Mouse (Mus musculus): ENCODE results near the gene Usp37. TPM values are rescaled to one million over a fixed set of nuclear protein-coding genes. Genes with fewer than 3 reads are reported as not detected.

The Usp37 gene
- 14.4 and 19.9 TPM in 2 replicates for polyA plus RNA-seq (2015; fragmentation: Nextera tagmentation; extraction: Ambion mirVana)

DNA sequence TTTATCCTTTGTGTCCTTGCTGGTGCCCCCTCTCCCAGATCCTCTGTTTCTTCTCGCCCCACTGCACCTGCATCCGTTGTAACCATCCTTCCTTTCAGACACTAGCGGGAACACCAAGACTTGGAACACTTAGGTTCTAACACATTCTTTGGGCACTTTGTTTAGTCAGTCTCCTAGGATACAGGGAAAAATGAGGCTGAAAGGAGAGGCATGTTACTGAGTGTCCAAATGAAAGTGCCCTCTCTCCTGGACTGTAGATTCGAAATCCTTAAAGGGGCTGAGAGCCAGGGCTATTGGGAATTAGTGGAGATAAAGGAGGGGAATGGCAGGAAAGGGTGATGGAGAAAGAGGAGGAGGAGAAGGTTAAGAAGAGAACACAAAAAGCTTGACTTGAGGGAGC is at the start of gene Usp37:
TSS of gene Usp37 (minus strand) at position 101 of the 400 bp plus-strand sequence.
- no peaks in the 10 kb centered on the region for H3K9me3 ChIP-seq (replicated peaks)
- peaks cover 6% of the 10 kb centered on the region; the same call in 1 of the 2 replicates for H3K27me3 ChIP-seq
- no peaks in the 10 kb centered on the region for H3K36me3 ChIP-seq
- no peak for ATAC-seq (replicated peaks; ENCODE audit: insufficient number of reproducible peaks, insufficient read depth, low FRiP score, low read depth)
- no peak within 1 kb of the TSS for H3K9ac ChIP-seq
- peaks cover 5% of the 10 kb centered on the region; the same call in 1 of the 2 replicates for H3K4me1 ChIP-seq (replicated peaks)
- no peak within 1 kb of the TSS for H3K4me3 ChIP-seq
- no peak within 1 kb of the TSS for H3K27ac ChIP-seq
- 84% methylated on average over 4 of the region's 4 CpGs for WGBS
- H3K4me2 ChIP-seq, result no peak within 1 kb of the TSS

DNA sequence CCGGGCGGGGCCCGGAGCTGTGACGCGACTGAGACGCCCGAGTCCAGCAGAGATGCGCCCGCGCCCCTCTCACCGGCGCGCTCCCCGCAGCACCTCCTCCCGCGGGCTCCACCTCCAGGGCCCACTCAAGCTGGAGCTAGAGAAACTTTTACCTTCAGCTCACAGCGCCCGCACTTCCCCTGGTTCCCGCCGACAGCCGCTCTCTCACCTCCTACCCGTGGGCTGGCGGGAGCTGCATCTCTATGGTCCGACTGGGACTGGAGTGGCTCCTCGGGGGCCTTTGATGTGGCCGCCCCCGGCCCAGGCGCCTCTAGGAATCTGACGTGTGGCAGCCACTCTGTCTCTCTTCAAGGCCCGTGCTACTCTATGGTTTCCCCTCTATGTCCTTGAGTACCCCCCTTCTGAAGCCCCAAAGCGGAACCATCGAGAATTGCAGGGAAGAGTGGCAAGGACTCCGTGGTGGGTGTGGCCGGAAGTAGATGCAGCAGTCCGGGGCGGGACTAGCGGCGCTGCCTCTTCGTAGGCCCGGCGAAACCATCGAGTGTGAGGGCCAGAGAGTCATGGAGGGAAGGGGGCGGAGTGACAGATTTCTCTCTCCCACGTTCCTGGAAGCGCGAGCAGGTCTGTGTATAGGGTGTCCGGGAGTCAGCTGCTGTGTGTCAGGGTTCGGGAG is 43.8 kb upstream of the Usp37 start, which contains the start of the genes Zfp142 and Bcs1l:
TSS of gene Zfp142 (minus strand) at position 474 of the 673 bp plus-strand sequence.
TSS of gene Bcs1l (plus strand) at position 517 of the 673 bp plus-strand sequence.
- peak; percentile 99 for ATAC-seq (replicated peaks; ENCODE audit: insufficient number of reproducible peaks, insufficient read depth, low FRiP score, low read depth)

DNA sequence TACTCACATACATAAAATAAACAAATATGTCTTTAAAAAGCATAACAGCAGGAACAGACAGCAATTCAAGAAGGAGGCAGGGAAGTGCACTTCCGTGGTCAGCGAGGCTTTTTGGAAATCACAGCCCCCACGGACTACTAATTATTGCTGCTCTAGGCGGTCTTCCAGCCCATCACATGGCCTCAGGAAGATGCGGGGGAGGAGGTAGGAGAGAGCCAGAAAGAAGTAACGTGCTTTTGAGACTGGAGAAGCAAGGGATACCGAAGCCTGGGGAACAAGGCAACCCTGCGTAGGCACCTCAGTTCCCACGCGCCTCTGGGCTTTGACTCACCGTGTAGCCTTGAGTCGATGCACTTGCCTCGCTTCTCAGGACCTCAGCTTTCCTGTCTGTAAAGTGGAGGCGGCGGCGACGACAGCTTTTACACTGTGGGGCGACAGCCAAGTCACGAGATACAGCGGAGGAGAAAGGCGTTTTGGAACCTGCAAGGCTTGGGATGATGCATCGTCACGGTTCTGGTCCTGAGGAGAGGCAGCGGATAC is 43.2 kb upstream of the Usp37 start:
- Histone ChIP-seq H3K27me3 (no peaks in the 10 kb centered on the region), H3K9ac (peak overlapping the region; percentile 86), H3K9me3 (replicated peaks) (no peaks in the 10 kb centered on the region), H3K27ac (peak overlapping the region; percentile 88), H3K4me3 (peak overlapping the region; percentile 80), H3K36me3 (peaks cover 23% of the 10 kb centered on the region), H3K4me2 (peak overlapping the region; percentile 76), H3K4me1 (replicated peaks) (peaks cover 34% of the 10 kb centered on the region)
- no peak for ATAC-seq (replicated peaks; ENCODE audit: insufficient number of reproducible peaks, insufficient read depth, low FRiP score, low read depth)
- WGBS, result under 1% methylated on average over 24 of the region's 24 CpGs

More for the DNA sequence above, 43.8 kb upstream of the Usp37 start, which contains the start of the genes Zfp142 and Bcs1l:
- 0% methylated on average over 48 of the region's 48 CpGs for WGBS
- Histone ChIP-seq H3K27me3 (no peaks in the 10 kb centered on the region), H3K4me1 (replicated peaks) (peaks cover 34% of the 10 kb centered on the region), H3K4me2 (peak within 1 kb of the TSS; percentile 76), H3K9ac (peak within 1 kb of the TSS; percentile 86), H3K27ac (peak within 1 kb of the TSS; percentile 88), H3K9me3 (replicated peaks) (no peaks in the 10 kb centered on the region), H3K4me3 (peak within 1 kb of the TSS; percentile 80), H3K36me3 (peaks cover 23% of the 10 kb centered on the region)

DNA sequence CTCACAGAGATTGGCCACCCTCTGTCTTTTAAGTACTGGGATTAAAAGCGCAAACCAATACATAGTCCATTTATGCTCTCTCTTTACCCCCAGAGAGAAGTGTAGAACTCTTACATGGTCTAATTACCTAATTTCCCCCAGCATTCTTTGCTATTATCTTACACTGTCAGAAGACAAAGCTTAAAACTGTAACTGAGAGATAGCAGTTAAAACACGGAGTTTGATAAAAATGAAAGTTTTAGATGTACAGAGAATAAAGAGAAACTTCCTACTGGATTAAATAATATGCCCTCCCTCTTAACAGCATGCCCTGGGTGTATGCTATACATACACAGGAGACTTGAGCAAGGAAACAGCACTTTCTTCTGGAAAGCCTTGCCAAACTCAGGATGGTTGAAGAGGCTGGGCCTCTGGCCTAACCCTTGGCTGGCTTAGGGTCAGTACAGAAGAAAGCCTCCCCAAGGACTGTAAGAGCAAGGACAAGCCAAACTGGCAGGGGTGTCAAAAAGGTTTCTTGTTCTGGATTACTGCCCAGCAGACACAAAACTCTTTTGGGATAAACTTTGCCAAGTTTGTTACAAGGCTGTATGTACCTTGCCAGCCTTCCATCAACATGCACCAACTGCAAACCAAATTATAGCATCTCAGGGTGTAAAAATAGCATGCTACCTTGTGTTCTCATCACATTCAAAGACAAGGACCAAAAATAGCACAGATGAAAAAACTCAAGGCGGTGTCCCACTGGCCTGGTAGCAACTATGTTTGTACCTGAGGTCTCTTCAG is 40.7 kb upstream of the Usp37 start:
- no peak for ATAC-seq (replicated peaks; ENCODE audit: insufficient number of reproducible peaks, insufficient read depth, low FRiP score, low read depth)
- H3K4me3 ChIP-seq, result no peak overlapping the region
- H3K9ac ChIP-seq, result no peak overlapping the region
- no peaks in the 10 kb centered on the region for H3K27me3 ChIP-seq
- peak overlapping the region; percentile 64 for H3K27ac ChIP-seq
- peaks cover 23% of the 10 kb centered on the region for H3K36me3 ChIP-seq
- H3K9me3 ChIP-seq (replicated peaks), result no peaks in the 10 kb centered on the region
- H3K4me1 ChIP-seq (replicated peaks), result peaks cover 34% of the 10 kb centered on the region
- 66% methylated on average over 3 of the region's 3 CpGs for WGBS
- peak overlapping the region; percentile 6; the same call in 1 of the 2 replicates for H3K4me2 ChIP-seq

DNA sequence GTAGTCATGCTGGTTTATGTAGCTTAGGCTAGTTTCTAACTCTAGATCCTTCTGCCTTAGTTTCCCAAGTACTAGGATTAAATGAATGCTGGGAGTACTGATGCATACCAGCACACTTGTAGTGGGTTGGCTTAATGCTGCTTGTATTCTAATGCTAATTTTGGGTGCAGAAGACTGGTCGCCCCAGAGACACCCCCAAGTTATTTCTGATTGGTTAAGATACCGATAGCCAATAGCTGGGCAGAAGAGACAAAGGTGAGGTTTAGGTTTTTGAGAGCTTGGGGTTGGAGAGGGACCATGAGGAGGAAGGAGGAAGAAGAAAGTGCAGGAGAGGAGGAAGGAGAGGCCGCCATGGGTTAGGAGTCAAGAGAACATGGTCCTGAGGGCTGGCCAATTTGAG is 38.5 kb upstream of the Usp37 start:
- Histone ChIP-seq H3K4me1 (replicated peaks) (peaks cover 25% of the 10 kb centered on the region), H3K9me3 (replicated peaks) (no peaks in the 10 kb centered on the region), H3K27me3 (no peaks in the 10 kb centered on the region), H3K36me3 (peaks cover 40% of the 10 kb centered on the region), H3K9ac (no peak overlapping the region), H3K4me2 (no peak overlapping the region), H3K27ac (no peak overlapping the region), H3K4me3 (no peak overlapping the region)
- 88% methylated on average over 3 of the region's 3 CpGs for WGBS
- no peak for ATAC-seq (replicated peaks; ENCODE audit: insufficient number of reproducible peaks, insufficient read depth, low FRiP score, low read depth)

DNA sequence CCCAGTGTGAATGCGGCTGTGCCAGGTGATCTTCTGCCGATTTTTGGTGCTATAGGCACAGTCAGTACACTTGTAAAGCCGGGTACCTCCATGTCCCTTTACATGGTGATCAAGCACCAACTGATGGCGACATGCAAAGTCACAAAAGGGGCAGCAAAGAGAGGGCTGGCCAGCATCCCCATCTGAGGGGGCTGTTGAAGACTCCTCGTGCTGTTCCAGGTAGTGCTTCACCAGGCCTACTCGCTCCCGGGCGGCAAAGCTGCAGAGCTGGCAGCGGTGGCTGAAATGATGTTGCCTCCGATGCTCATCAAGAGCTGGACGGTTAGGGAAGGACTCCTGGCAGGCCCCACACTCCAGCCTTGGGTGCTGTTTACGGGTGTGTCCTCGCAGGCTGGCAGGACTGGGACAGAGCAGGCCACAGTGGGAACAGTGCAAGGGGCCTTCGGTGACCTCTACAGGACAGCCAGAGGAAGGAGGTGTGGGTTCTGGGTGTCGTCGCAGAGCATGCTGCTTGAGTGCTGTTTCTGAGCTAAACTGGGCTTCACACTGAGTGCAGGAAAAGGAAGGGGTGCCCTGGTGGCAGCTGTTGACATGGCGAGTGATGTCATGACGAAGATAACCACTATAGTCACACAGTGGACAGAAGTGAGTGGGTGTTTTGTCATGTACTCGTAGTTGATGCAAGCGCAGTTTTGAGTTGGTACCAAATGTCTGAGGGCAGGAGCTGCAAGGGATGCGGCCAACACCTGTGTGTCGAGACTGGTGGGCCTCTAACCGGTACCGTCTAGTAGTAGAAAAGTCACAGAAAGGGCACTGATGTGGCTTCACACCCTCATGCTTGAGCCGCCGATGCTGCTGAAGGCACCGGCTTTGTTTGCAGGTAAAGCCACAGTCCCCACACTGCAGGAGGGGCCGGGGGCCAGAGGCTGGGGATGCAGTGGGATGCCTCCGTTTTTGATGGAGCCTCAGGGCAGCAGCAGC is 25.9 kb upstream of the Usp37 start:
- Histone ChIP-seq H3K4me1 (replicated peaks) (no peaks in the 10 kb centered on the region), H3K9me3 (replicated peaks) (no peaks in the 10 kb centered on the region), H3K9ac (no peak overlapping the region), H3K36me3 (peaks cover 88% of the 10 kb centered on the region), H3K27me3 (no peaks in the 10 kb centered on the region), H3K27ac (no peak overlapping the region), H3K4me2 (no peak overlapping the region), H3K4me3 (no peak overlapping the region)
- ATAC-seq (replicated peaks; ENCODE audit: insufficient number of reproducible peaks, insufficient read depth, low FRiP score, low read depth), result no peak
- WGBS, result 85% methylated on average over 29 of the region's 29 CpGs

DNA sequence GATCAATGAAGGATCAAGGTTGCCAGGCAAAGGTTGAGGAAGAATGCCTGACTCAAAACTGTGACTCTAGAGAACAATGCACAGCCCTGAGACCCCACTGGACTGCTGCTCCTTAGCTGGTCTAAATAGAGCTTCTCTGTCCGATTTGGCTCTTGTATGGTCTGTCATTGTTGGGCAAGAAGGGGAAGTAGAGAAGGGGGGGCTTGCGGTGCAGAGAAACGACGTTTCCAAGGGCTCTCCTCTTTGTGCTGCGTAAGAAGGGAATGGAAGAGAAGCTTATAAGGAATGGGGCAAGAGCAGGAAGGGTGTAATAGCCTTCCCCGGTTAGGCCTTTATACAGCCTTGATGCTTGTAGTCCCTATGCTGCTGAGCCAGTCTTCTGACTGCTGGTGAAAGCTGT is 21.8 kb upstream of the Usp37 start:
- Histone ChIP-seq H3K27me3 (no peaks in the 10 kb centered on the region), H3K9ac (no peak overlapping the region), H3K27ac (no peak overlapping the region), H3K36me3 (peaks cover 61% of the 10 kb centered on the region), H3K9me3 (replicated peaks) (no peaks in the 10 kb centered on the region), H3K4me2 (no peak overlapping the region), H3K4me3 (no peak overlapping the region), H3K4me1 (replicated peaks) (no peaks in the 10 kb centered on the region)
- no peak for ATAC-seq (replicated peaks; ENCODE audit: insufficient number of reproducible peaks, insufficient read depth, low FRiP score, low read depth)
- WGBS, result 83% methylated on average over 6 of the region's 6 CpGs

DNA sequence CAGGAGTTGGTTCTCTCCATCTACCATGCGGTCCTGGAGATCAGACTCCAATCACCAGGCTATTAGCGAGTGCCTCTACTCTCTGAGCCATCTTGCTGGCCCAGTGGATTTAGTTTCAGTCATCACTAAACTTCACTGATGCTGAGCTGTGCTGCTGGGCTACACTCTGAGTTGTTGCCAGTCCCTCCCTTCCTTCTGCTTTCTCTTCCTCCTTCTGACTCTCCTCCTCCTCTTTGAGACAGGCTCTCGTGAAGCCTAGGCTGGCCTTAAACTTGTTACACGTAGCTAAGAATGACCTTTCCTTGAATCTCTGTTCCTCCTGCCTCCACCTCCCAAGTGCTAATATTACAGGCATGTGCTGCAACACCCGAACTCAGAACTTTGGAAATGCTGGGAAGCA is 15.0 kb upstream of the Usp37 start:
- no peak overlapping the region for H3K27ac ChIP-seq
- no peaks in the 10 kb centered on the region for H3K4me1 ChIP-seq (replicated peaks)
- no peak overlapping the region for H3K4me2 ChIP-seq
- no peak overlapping the region for H3K4me3 ChIP-seq
- H3K27me3 ChIP-seq, result no peaks in the 10 kb centered on the region
- H3K9ac ChIP-seq, result no peak overlapping the region
- ATAC-seq (replicated peaks; ENCODE audit: insufficient number of reproducible peaks, insufficient read depth, low FRiP score, low read depth), result no peak
- no peaks in the 10 kb centered on the region for H3K9me3 ChIP-seq (replicated peaks)
- WGBS, result 82% methylated on average over 5 of the region's 5 CpGs
- H3K36me3 ChIP-seq, result peaks cover under 1% of the 10 kb centered on the region

DNA sequence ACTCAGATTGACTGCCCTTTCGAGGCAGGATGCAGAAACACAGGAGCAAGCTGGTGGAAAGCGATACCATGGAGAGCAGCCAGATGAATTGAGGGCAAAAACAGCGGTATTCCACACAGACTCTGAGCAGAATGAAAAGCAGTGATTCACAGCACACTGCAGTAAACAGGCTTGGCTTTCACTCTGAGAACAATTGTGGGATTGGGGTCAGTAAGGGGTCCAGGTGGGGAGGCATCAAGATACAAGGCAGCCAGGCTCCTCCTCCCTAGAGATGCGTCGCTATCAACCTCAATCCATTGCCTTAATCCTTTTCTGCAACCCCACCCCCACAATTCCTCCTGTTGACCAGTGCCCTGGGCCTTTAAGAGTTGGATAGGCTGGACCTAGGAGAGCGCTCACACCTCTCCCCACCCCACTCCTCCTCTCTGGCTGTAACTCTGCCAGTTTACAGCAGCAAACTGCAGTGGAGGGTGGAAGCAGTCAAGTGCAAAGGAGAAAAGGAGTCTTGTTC is 1.6 kb downstream of the Usp37 start, which contains the start of gene Plcd4:
TSS of gene Plcd4 (plus strand) at position 438 of the 511 bp plus-strand sequence.
- ATAC-seq (replicated peaks; ENCODE audit: insufficient number of reproducible peaks, insufficient read depth, low FRiP score, low read depth), result no peak
- Histone ChIP-seq H3K4me1 (replicated peaks) (peaks cover 5% of the 10 kb centered on the region; the same call in 1 of the 2 replicates), H3K27me3 (peaks cover 6% of the 10 kb centered on the region; the same call in 1 of the 2 replicates), H3K27ac (no peak within 1 kb of the TSS), H3K4me2 (0 out of 2 replicates have a peak within 1 kb of the TSS, but pooled peaks have one; percentile 18), H3K9ac (no peak within 1 kb of the TSS), H3K9me3 (replicated peaks) (no peaks in the 10 kb centered on the region), H3K36me3 (no peaks in the 10 kb centered on the region), H3K4me3 (0 out of 2 replicates have a peak within 1 kb of the TSS, but pooled peaks have one; percentile 1)
- 5% methylated on average over 6 of the region's 6 CpGs for WGBS

DNA sequence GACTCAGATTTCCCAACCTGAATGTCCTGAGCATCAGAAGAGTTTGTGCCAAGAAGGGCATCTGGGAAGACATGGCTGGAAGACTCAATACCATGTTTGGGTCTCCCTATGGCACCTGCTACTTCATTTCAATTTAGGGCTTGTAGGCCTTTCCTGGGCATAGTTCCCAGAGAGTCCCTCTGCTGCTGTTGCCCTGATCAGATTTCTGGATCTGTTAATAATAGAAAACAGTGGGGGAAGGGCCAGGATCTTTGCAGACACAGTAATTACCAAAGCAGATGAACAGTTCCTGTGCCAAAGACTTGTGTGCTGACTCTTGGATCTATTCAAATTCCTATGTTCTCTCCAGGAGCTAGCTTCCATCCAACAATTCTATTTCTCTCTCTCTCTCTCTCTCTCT is 5.4 kb downstream of the Usp37 start:
- H3K9me3 ChIP-seq (replicated peaks), result no peaks in the 10 kb centered on the region
- H3K27ac ChIP-seq, result no peak overlapping the region
- H3K4me2 ChIP-seq, result no peak overlapping the region
- no peak for ATAC-seq (replicated peaks; ENCODE audit: insufficient number of reproducible peaks, insufficient read depth, low FRiP score, low read depth)
- peaks cover 4% of the 10 kb centered on the region; the same call in 1 of the 2 replicates for H3K27me3 ChIP-seq
- H3K4me3 ChIP-seq, result no peak overlapping the region
- H3K36me3 ChIP-seq, result no peaks in the 10 kb centered on the region
- H3K9ac ChIP-seq, result no peak overlapping the region
- H3K4me1 ChIP-seq (replicated peaks), result peaks cover 5% of the 10 kb centered on the region; the same call in 1 of the 2 replicates

Data from heart, embryonic 15.5 days (tissue).